In genomic region chr8:105258911-105259720, GRCm38 (mm10) we compare ENCODE assay signal across 8 mouse cellular contexts. TPM values are rescaled to one million over a fixed set of nuclear protein-coding genes. Genes with fewer than 3 reads are reported as not detected.
DNase-seq lines count a peak whose midpoint lies in the region; ATAC-seq and TF ChIP-seq lines count a peak whose summit lies in the region.

No protein-coding gene starts in this region.

- intact Hi-C loops in left cerebral cortex, postnatal 4 days (cut with DNase I), result no loop called here

- TF ChIP-seq CTCF in liver, postnatal 0 days (IDR thresholded peaks at IDR 0.05; ENCODE audit: low read depth), result peak; percentile 26

- peak; percentile 5; the same call in 1 of the 2 replicates for ATAC-seq in liver, postnatal 0 days

- H3K36me3 ChIP-seq in hindbrain, embryonic 10.5 days, result no peaks in the 10 kb centered on the region
- no peaks in the 10 kb centered on the region for H3K36me3 ChIP-seq in liver, postnatal 0 days (replicated peaks; ENCODE audit: insufficient read depth, low read length)

- H3K27ac ChIP-seq in hindbrain, embryonic 10.5 days, result no peak overlapping the region
- H3K27ac ChIP-seq in liver, postnatal 0 days (ENCODE audit: low read depth), result no peak overlapping the region

- peak; percentile 40 for DNase-seq in left cerebral cortex, postnatal 4 days
- DNase-seq in left cerebral cortex, adult 8-10 months (ENCODE audit: low spot score in 2 of 2), result no peak
- DNase-seq in cerebellum, postnatal 25 days, result peak; percentile 36 to 52
- DNase-seq in hindbrain, embryonic 10.5 days (ENCODE audit: low spot score), result peak; percentile 67
- peak; percentile 49 for DNase-seq in liver, postnatal 0 days
- peak; percentile 59 for DNase-seq in retina, embryonic 14.5 days (ENCODE audit: low spot score)
- no peak for DNase-seq in ovary, postnatal 14 days (ENCODE audit: low spot score)
- DNase-seq in thymus, adult 18-20 months, result no peak

- peak overlapping the region; percentile 51 for H3K4me3 ChIP-seq in hindbrain, embryonic 10.5 days
- H3K4me3 ChIP-seq in liver, postnatal 0 days (ENCODE audit: low read depth, low read length), result peak overlapping the region; percentile 32

- peaks cover 7% of the 10 kb centered on the region; the same call in 1 of the 2 replicates for H3K9me3 ChIP-seq in hindbrain, embryonic 10.5 days
- H3K9me3 ChIP-seq in liver, postnatal 0 days (ENCODE audit: low read length), result no peaks in the 10 kb centered on the region

- H3K4me2 ChIP-seq in liver, postnatal 0 days (ENCODE audit: low read depth, low read length), result peak overlapping the region; percentile 78

- WGBS in hindbrain, embryonic 10.5 days, result 2% methylated on average over 55 of the region's 55 CpGs
- 14% methylated on average over 55 of the region's 55 CpGs for WGBS in liver, postnatal 0 days (ENCODE audit: insufficient replicate concordance)

- no peak for TF ChIP-seq EP300 in liver, postnatal 0 days (IDR thresholded peaks at IDR 0.05; ENCODE audit: low read depth)

- no peak overlapping the region; the same call in 1 of the 2 replicates for H3K9ac ChIP-seq in liver, postnatal 0 days (replicated peaks)

- peaks cover 34% of the 10 kb centered on the region for H3K4me1 ChIP-seq in hindbrain, embryonic 10.5 days (replicated peaks)
- H3K4me1 ChIP-seq in liver, postnatal 0 days (ENCODE audit: insufficient read depth), result peaks cover 45% of the 10 kb centered on the region

- H3K27me3 ChIP-seq in hindbrain, embryonic 10.5 days (ENCODE audit: insufficient read depth, poor library complexity, severe bottlenecking), result peaks cover 95% of the 10 kb centered on the region
- H3K27me3 ChIP-seq in liver, postnatal 0 days (ENCODE audit: insufficient read depth, low read length), result peaks cover 14% of the 10 kb centered on the region

RNA-seq across cellular contexts. Expression of gene B3gnt9, which starts 4.2 kb away (rescaled TPM):
- 1 to 10 TPM; 4.2 to 4.7 TPM for total RNA-seq in left cerebral cortex, postnatal 4 days (2021)
- total RNA-seq in left cerebral cortex, adult 8-10 months (2022), result 1 to 10 TPM; 4.2 to 5.4 (median 4.8) TPM
- 2.6 and 3.3 TPM in 2 replicates for polyA plus RNA-seq in hindbrain, embryonic 10.5 days (2016; fragmentation: Nextera tagmentation; extraction: Ambion mirVana)
- 1.6 and 2.0 TPM in 2 replicates for polyA plus RNA-seq in liver, postnatal 0 days (2015; fragmentation: Nextera tagmentation; extraction: Ambion mirVana)

RNA-seq across cellular contexts. Expression of gene Tradd, which starts 5.3 kb away (rescaled TPM):
- total RNA-seq in left cerebral cortex, postnatal 4 days (2021), result 10 to 100 TPM in 1 of 2 experiments, 1 to 10 TPM in 1; 9.2 to 11.1 TPM
- 10 to 100 TPM in 2 of 4 experiments, 1 to 10 TPM in 2; 7.9 to 10.9 (median 9.6) TPM for total RNA-seq in left cerebral cortex, adult 8-10 months (2022)
- 15.4 and 16.3 TPM in 2 replicates for polyA plus RNA-seq in hindbrain, embryonic 10.5 days (2016; fragmentation: Nextera tagmentation; extraction: Ambion mirVana)
- polyA plus RNA-seq in liver, postnatal 0 days (2015; fragmentation: Nextera tagmentation; extraction: Ambion mirVana), result 14.3 and 15.1 TPM in 2 replicates

RNA-seq across cellular contexts. Expression of gene Fbxl8, which starts 5.3 kb away (rescaled TPM):
- under 1 TPM; 0.60 to 0.84 TPM for total RNA-seq in left cerebral cortex, postnatal 4 days (2021)
- 1 to 10 TPM in 2 of 4 experiments, under 1 TPM in 2; 0.50 to 1.6 (median 1.1) TPM for total RNA-seq in left cerebral cortex, adult 8-10 months (2022)
- 1.0 and 1.6 TPM in 2 replicates for polyA plus RNA-seq in hindbrain, embryonic 10.5 days (2016; fragmentation: Nextera tagmentation; extraction: Ambion mirVana)
- 0.95 and 1.2 TPM in 2 replicates for polyA plus RNA-seq in liver, postnatal 0 days (2015; fragmentation: Nextera tagmentation; extraction: Ambion mirVana)

RNA-seq across cellular contexts. Expression of gene Hsf4, which starts 10.5 kb away (rescaled TPM):
- under 1 TPM; 0.28 to 0.50 TPM for total RNA-seq in left cerebral cortex, postnatal 4 days (2021)
- 10 to 100 TPM; 21.3 to 25.7 (median 22.9) TPM for total RNA-seq in left cerebral cortex, adult 8-10 months (2022)
- 0.09 and 0.20 TPM in 2 replicates for polyA plus RNA-seq in hindbrain, embryonic 10.5 days (2016; fragmentation: Nextera tagmentation; extraction: Ambion mirVana)
- not detected in 2 replicates for polyA plus RNA-seq in liver, postnatal 0 days (2015; fragmentation: Nextera tagmentation; extraction: Ambion mirVana)

RNA-seq across cellular contexts. Expression of gene Nol3, which starts 16.8 kb away (rescaled TPM):
- 1 to 10 TPM; 1.1 to 1.5 TPM for total RNA-seq in left cerebral cortex, postnatal 4 days (2021)
- total RNA-seq in left cerebral cortex, adult 8-10 months (2022), result 10 to 100 TPM; 10.6 to 13.8 (median 13.1) TPM
- 1.2 and 2.1 TPM in 2 replicates for polyA plus RNA-seq in hindbrain, embryonic 10.5 days (2016; fragmentation: Nextera tagmentation; extraction: Ambion mirVana)
- polyA plus RNA-seq in liver, postnatal 0 days (2015; fragmentation: Nextera tagmentation; extraction: Ambion mirVana), result 0.05 and 0.24 TPM in 2 replicates

Comparison
In these comparisons a context has a peak if more than half of its experiments do, and no peak if none do; other contexts are left out.
1. DNase-seq: peak in left cerebral cortex, postnatal 4 days (single experiment), cerebellum, postnatal 25 days (2 of 2), hindbrain, embryonic 10.5 days (single experiment), liver, postnatal 0 days (single experiment) and retina, embryonic 14.5 days (single experiment); none in left cerebral cortex, adult 8-10 months (0 of 2), ovary, postnatal 14 days (single experiment) and thymus, adult 18-20 months (0 of 2).